Mouse (Mus musculus) splenic B cell, adult 2 months (primary cell): ENCODE measurements around the gene Efcab1.

ENCODE experiments used
- DNase-seq: peaks from one replicate; pipeline ENCODE4 v3.0.0-alpha.2; 2011; ENCODE audit warnings: low read depth, low spot score
- H3K27me3 ChIP-seq: 2 replicates; pipeline ENCODE4 v1.6.1; 2012; ENCODE audit warnings: mild to moderate bottlenecking, low read length, moderate library complexity, mixed read lengths; ENCODE audit not compliant: control insufficient read depth, poor library complexity, insufficient read depth, severe bottlenecking
- H3K36me3 ChIP-seq: 2 replicates; pipeline ENCODE4 v1.6.1; 2012; ENCODE audit warnings: mild to moderate bottlenecking, low read length, moderate library complexity, mixed read lengths; ENCODE audit not compliant: control insufficient read depth, poor library complexity, insufficient read depth, severe bottlenecking

Gene Efcab1

GRCm38 (mm10) chr16:14951894-14952293 is 45.5 kb downstream of the Efcab1 start:
- H3K36me3 ChIP-seq, result no peaks in the 10 kb centered on the region
- DNase-seq, result no peak
- no peaks in the 10 kb centered on the region for H3K27me3 ChIP-seq

GRCm38 (mm10) chr16:14959743-14960142 is 53.3 kb downstream of the Efcab1 start:
- Histone ChIP-seq H3K27me3 (no peaks in the 10 kb centered on the region), H3K36me3 (no peaks in the 10 kb centered on the region)

GRCm38 (mm10) chr16:14973696-14974095 is 67.3 kb downstream of the Efcab1 start:
- Histone ChIP-seq H3K36me3 (no peaks in the 10 kb centered on the region), H3K27me3 (no peaks in the 10 kb centered on the region)
- no peak for DNase-seq

More at GRCm38 (mm10) chr16:14959743-14960142, 53.3 kb downstream of the Efcab1 start:
- no peak for DNase-seq

- Histone ChIP-seq H3K27me3 (no peaks in the 10 kb centered on the region), H3K36me3 (no peaks in the 10 kb centered on the region)
- DNase-seq, result no peak
These were observed 72.8 kb downstream of the Efcab1 start for GRCm38 (mm10) chr16:14979228-14979627.

GRCm38 (mm10) chr16:14989614-14990268 is 83.3 kb downstream of the Efcab1 start:
- H3K27me3 ChIP-seq, result no peaks in the 10 kb centered on the region
- no peaks in the 10 kb centered on the region for H3K36me3 ChIP-seq
- DNase-seq, result no peak

GRCm38 (mm10) chr16:14991001-14991400 is 84.6 kb downstream of the Efcab1 start:
- DNase-seq, result no peak
- no peaks in the 10 kb centered on the region for H3K27me3 ChIP-seq
- H3K36me3 ChIP-seq, result no peaks in the 10 kb centered on the region

GRCm38 (mm10) chr16:14992461-14993107 is 86.2 kb downstream of the Efcab1 start:
- no peaks in the 10 kb centered on the region for H3K36me3 ChIP-seq
- DNase-seq, result no peak
- no peaks in the 10 kb centered on the region for H3K27me3 ChIP-seq

GRCm38 (mm10) chr16:15014724-15015123 is 108.3 kb downstream of the Efcab1 start:
- Histone ChIP-seq H3K27me3 (no peaks in the 10 kb centered on the region), H3K36me3 (no peaks in the 10 kb centered on the region)
- DNase-seq, result no peak
